Mouse (Mus musculus): Measurements from ENCODE around the gene Olfr485. TPM values are rescaled to one million over a fixed set of nuclear protein-coding genes. Genes with fewer than 3 reads are reported as not detected.

Gene Olfr485
- polyA plus RNA-seq, 1 experiment from 2014 or later, result not detected

DNA sequence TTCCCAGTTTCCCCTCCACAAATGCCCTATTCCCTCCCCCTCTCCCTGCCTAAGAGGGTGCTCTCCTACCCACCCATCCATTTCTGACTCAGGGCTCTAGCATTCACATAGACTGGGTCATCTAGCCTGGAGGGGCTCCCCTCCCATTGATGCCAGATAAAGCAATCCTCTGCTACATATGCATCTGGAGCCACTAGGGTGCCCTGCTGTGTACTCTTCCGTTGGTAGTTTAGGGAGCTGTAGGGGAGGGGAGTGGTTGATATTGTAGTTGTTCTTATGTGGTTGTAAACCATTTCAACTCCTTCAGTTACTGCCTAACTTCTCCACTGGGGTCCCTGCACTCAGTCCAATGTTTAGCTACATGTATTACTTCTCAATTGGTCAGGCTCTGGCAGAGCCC, 39.0 kb downstream of the Olfr485 start:
- Histone ChIP-seq H3K4me1 (ENCODE audit: control insufficient read depth, insufficient read depth, low read length) (no peaks in the 10 kb centered on the region), H3K36me3 (ENCODE audit: control insufficient read depth, insufficient read depth, low read length) (no peaks in the 10 kb centered on the region), H3K9me3 (ENCODE audit: control insufficient read depth, low read length) (no peaks in the 10 kb centered on the region), H3K27ac (ENCODE audit: low read depth, low read length) (no peak overlapping the region), H3K4me2 (no peak overlapping the region), H3K9ac (ENCODE audit: low read length) (no peak overlapping the region), H3K4me3 (ENCODE audit: low read depth, low read length) (no peak overlapping the region), H3K27me3 (ENCODE audit: control insufficient read depth, insufficient read depth, low read length) (no peaks in the 10 kb centered on the region)
- WGBS, result 9% methylated on average over 1 of the region's 1 CpGs
- DNase-seq (ENCODE audit: low spot score, missing footprints), result no peak
- ATAC-seq (ENCODE audit: low FRiP score), result no peak

Other genes with a start within 250 kb of the Olfr485 start
- not detected in 2 replicates for gene Olfr473, start 229.4 kb downstream of the Olfr485 start, polyA plus RNA-seq (2014; fragmentation: Nextera tagmentation; extraction: Ambion mirVana)
- not detected in 2 replicates for gene Olfr474, start 205.2 kb downstream of the Olfr485 start, polyA plus RNA-seq (2014; fragmentation: Nextera tagmentation; extraction: Ambion mirVana)
- not detected in 2 replicates for gene Olfr476, start 195.1 kb downstream of the Olfr485 start, polyA plus RNA-seq (2014; fragmentation: Nextera tagmentation; extraction: Ambion mirVana)
- not detected in 2 replicates for gene Olfr477, start 173.2 kb downstream of the Olfr485 start, polyA plus RNA-seq (2014; fragmentation: Nextera tagmentation; extraction: Ambion mirVana)
- not detected in 2 replicates for gene Olfr478, start 125.9 kb downstream of the Olfr485 start, polyA plus RNA-seq (2014; fragmentation: Nextera tagmentation; extraction: Ambion mirVana)
- gene Olfr479, start 109.2 kb downstream of the Olfr485 start, polyA plus RNA-seq (2014; fragmentation: Nextera tagmentation; extraction: Ambion mirVana), result not detected in 2 replicates
- not detected in 2 replicates for gene Olfr480, start 92.5 kb downstream of the Olfr485 start, polyA plus RNA-seq (2014; fragmentation: Nextera tagmentation; extraction: Ambion mirVana)
- gene Olfr481, start 80.0 kb downstream of the Olfr485 start, polyA plus RNA-seq (2014; fragmentation: Nextera tagmentation; extraction: Ambion mirVana), result not detected in 2 replicates
- not detected in 2 replicates for gene Olfr482, start 62.3 kb downstream of the Olfr485 start, polyA plus RNA-seq (2014; fragmentation: Nextera tagmentation; extraction: Ambion mirVana)
- not detected in 2 replicates for gene Olfr483, start 59.0 kb downstream of the Olfr485 start, polyA plus RNA-seq (2014; fragmentation: Nextera tagmentation; extraction: Ambion mirVana)
- not detected in 2 replicates for gene Olfr484, start 32.4 kb downstream of the Olfr485 start, polyA plus RNA-seq (2014; fragmentation: Nextera tagmentation; extraction: Ambion mirVana)
- gene Olfr486, start 12.9 kb upstream of the Olfr485 start, polyA plus RNA-seq (2014; fragmentation: Nextera tagmentation; extraction: Ambion mirVana), result not detected in 2 replicates
- not detected in 2 replicates for gene Olfr487, start 54.8 kb upstream of the Olfr485 start, polyA plus RNA-seq (2014; fragmentation: Nextera tagmentation; extraction: Ambion mirVana)
- gene Olfr488, start 98.5 kb upstream of the Olfr485 start, polyA plus RNA-seq (2014; fragmentation: Nextera tagmentation; extraction: Ambion mirVana), result not detected in 2 replicates
- gene Olfr490, start 129.1 kb upstream of the Olfr485 start, polyA plus RNA-seq (2014; fragmentation: Nextera tagmentation; extraction: Ambion mirVana), result not detected in 2 replicates
- not detected in 2 replicates for gene Olfr491, start 153.6 kb upstream of the Olfr485 start, polyA plus RNA-seq (2014; fragmentation: Nextera tagmentation; extraction: Ambion mirVana)
- not detected in 2 replicates for gene Olfr492, start 163.8 kb upstream of the Olfr485 start, polyA plus RNA-seq (2014; fragmentation: Nextera tagmentation; extraction: Ambion mirVana)
- gene Olfr493, start 187.1 kb upstream of the Olfr485 start, polyA plus RNA-seq (2014; fragmentation: Nextera tagmentation; extraction: Ambion mirVana), result not detected in 2 replicates
- gene Olfr494, start 205.5 kb upstream of the Olfr485 start, polyA plus RNA-seq (2014; fragmentation: Nextera tagmentation; extraction: Ambion mirVana), result not detected in 2 replicates
- not detected in 2 replicates for gene Olfr495, start 233.3 kb upstream of the Olfr485 start, polyA plus RNA-seq (2014; fragmentation: Nextera tagmentation; extraction: Ambion mirVana)

Measured in midbrain, embryonic 11.5 days (tissue).